ENCODE assay signal across 24 mouse cellular contexts in genomic region chr10:92614341-92614740, GRCm38 (mm10).
"Had no signal": no experiment of that assay in that cellular context is flagged by ENCODE, and none has a peak within 500 bp of the region (broad histone marks: within the 10 kb centered on the region; RNA-seq: fewer than 3 reads in every experiment).

No protein-coding gene starts in this region.

- DNase-seq: gastrocnemius, postnatal 14 days; gastrocnemius, postnatal 36 days; heart, adult 18-20 months; heart, postnatal 10 days; kidney, adult 18-20 months; kidney, adult 8-10 months; kidney, postnatal 10 days; kidney, postnatal 25 days; kidney, postnatal 4 days; layer of hippocampus, adult 9-11 months; layer of hippocampus, postnatal 36 days; liver; liver, embryonic 13.5 days had no signal

- H3K4me2 ChIP-seq: heart, embryonic 12.5 days; hindbrain, embryonic 12.5 days; hindbrain, embryonic 14.5 days; intestine, embryonic 15.5 days; limb, embryonic 12.5 days; liver, embryonic 11.5 days; liver, embryonic 13.5 days had no signal

- H3K4me3 ChIP-seq: heart, embryonic 10.5 days; heart, embryonic 12.5 days; hindbrain, embryonic 12.5 days; intestine, embryonic 15.5 days; limb, embryonic 10.5 days; limb, embryonic 12.5 days; liver, embryonic 13.5 days had no signal

- H3K4me1 ChIP-seq: heart, embryonic 10.5 days; heart, embryonic 12.5 days; intestine, embryonic 15.5 days; limb, embryonic 10.5 days; limb, embryonic 12.5 days; liver, embryonic 13.5 days had no signal

- H3K36me3 ChIP-seq: heart, embryonic 10.5 days; heart, embryonic 12.5 days; hindbrain, embryonic 12.5 days; intestine, embryonic 15.5 days; limb, embryonic 10.5 days; limb, embryonic 12.5 days; liver, embryonic 13.5 days had no signal

- H3K27me3 ChIP-seq: heart, embryonic 12.5 days; hindbrain, embryonic 12.5 days; intestine, embryonic 15.5 days; limb, embryonic 12.5 days; liver, embryonic 13.5 days had no signal

- H3K27ac ChIP-seq: heart, embryonic 10.5 days; hindbrain, embryonic 12.5 days; hindbrain, embryonic 14.5 days; intestine, embryonic 15.5 days; limb, embryonic 10.5 days; limb, embryonic 12.5 days; liver, embryonic 13.5 days had no signal

- H3K9ac ChIP-seq: heart, embryonic 12.5 days; hindbrain, embryonic 12.5 days; hindbrain, embryonic 14.5 days; intestine, embryonic 15.5 days; limb, embryonic 12.5 days; liver, embryonic 13.5 days had no signal

- H3K9me3 ChIP-seq: heart, embryonic 10.5 days; heart, embryonic 12.5 days; hindbrain, embryonic 12.5 days; intestine, embryonic 15.5 days; limb, embryonic 10.5 days; limb, embryonic 12.5 days; liver, embryonic 13.5 days had no signal

- ATAC-seq: hindbrain, embryonic 16.5 days; inflammation-experienced regulatory T-cells, adult 6 months; intestine, embryonic 15.5 days; intestine, postnatal 0 days had no signal
